Mouse (Mus musculus) liver, embryonic 14.5 days (tissue): ENCODE data around the gene Clrn2.

ENCODE experiments used
- CTCF ChIP-seq: IDR thresholded peaks from 2 replicates; pipeline ENCODE4 v1.5.1; 2016; ENCODE audit warnings: antibody characterized with exemption, low read depth, control low read depth
- EP300 ChIP-seq: IDR thresholded peaks from 2 replicates; pipeline ENCODE4 v1.6.1; 2016; ENCODE audit warnings: antibody characterized with exemption, low read depth

DNA sequence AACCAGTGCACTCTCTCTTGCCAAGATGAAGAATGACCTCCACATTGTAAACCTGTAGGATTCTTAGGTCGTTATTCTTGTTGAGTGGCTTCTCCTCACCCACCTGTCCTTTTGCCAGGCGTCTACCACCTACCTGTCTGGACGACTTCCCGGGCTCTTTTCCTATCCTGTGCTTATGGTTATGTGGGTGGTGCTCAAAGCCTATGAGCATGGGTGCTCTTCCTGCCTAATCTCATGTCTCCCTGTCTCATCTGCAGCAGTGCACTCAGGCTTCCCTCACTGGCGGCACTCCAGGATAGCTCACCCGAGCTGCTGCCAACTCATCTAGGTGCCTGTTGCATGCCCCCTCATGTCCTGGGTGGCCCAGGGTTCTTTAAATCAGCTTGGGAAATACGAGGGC, 24.1 kb downstream of the Clrn2 start:
- TF ChIP-seq CTCF (no peak), EP300 (no peak)
